Mouse (Mus musculus): ENCODE data around the gene Ptpn13. TPM values are rescaled to one million over a fixed set of nuclear protein-coding genes. Genes with fewer than 3 reads are reported as not detected.

Ptpn13 gene
- polyA plus RNA-seq, 1 experiment from 2014 or later: 5.6 TPM

- DNase-seq (ENCODE audit: low spot score): no peak
These were observed 2.4 kb upstream of the Ptpn13 start for GRCm38 (mm10) chr5:103422609-103423008.

- no peak for DNase-seq (ENCODE audit: low spot score)
These were observed 1.6 kb upstream of the Ptpn13 start for GRCm38 (mm10) chr5:103423305-103423926.

GRCm38 (mm10) chr5:103423927-103424315 lies 1.1 kb upstream of the Ptpn13 start:
- DNase-seq (ENCODE audit: low spot score): no peak

- peak; percentile 5 for DNase-seq (ENCODE audit: low spot score)
These were observed 505 bp downstream of the Ptpn13 start for GRCm38 (mm10) chr5:103425363-103426031.

- no peak for DNase-seq (ENCODE audit: low spot score)
These were observed 1.3 kb downstream of the Ptpn13 start for GRCm38 (mm10) chr5:103426250-103426649.

GRCm38 (mm10) chr5:103430986-103431385 lies 6.0 kb downstream of the Ptpn13 start:
- no peak for DNase-seq (ENCODE audit: low spot score)

GRCm38 (mm10) chr5:103431479-103431878 lies 6.5 kb downstream of the Ptpn13 start:
- DNase-seq (ENCODE audit: low spot score): no peak

- no peak for DNase-seq (ENCODE audit: low spot score)
These were observed 11.3 kb downstream of the Ptpn13 start for GRCm38 (mm10) chr5:103436039-103436944.

GRCm38 (mm10) chr5:103437714-103438113 lies 12.7 kb downstream of the Ptpn13 start:
- no peak for DNase-seq (ENCODE audit: low spot score)

- no peak for DNase-seq (ENCODE audit: low spot score)
These were observed 14.2 kb downstream of the Ptpn13 start for GRCm38 (mm10) chr5:103439171-103439570.

- no peak for DNase-seq (ENCODE audit: low spot score)
These were observed 15.7 kb downstream of the Ptpn13 start for GRCm38 (mm10) chr5:103440418-103441276.

GRCm38 (mm10) chr5:103441706-103442105 lies 16.7 kb downstream of the Ptpn13 start:
- DNase-seq (ENCODE audit: low spot score): no peak

GRCm38 (mm10) chr5:103442269-103442688 lies 17.3 kb downstream of the Ptpn13 start:
- no peak for DNase-seq (ENCODE audit: low spot score)

GRCm38 (mm10) chr5:103442921-103443320 lies 17.9 kb downstream of the Ptpn13 start:
- no peak for DNase-seq (ENCODE audit: low spot score)

- no peak for DNase-seq (ENCODE audit: low spot score)
These were observed 20.4 kb downstream of the Ptpn13 start for GRCm38 (mm10) chr5:103445383-103445782.

- no peak for DNase-seq (ENCODE audit: low spot score)
These were observed 22.9 kb downstream of the Ptpn13 start for GRCm38 (mm10) chr5:103447806-103448416.

GRCm38 (mm10) chr5:103448470-103448869 lies 23.5 kb downstream of the Ptpn13 start:
- no peak for DNase-seq (ENCODE audit: low spot score)

GRCm38 (mm10) chr5:103450663-103451062 lies 25.7 kb downstream of the Ptpn13 start:
- DNase-seq (ENCODE audit: low spot score): no peak

GRCm38 (mm10) chr5:103453361-103454140 lies 28.6 kb downstream of the Ptpn13 start:
- DNase-seq (ENCODE audit: low spot score): no peak

GRCm38 (mm10) chr5:103456794-103457193 lies 31.8 kb downstream of the Ptpn13 start:
- DNase-seq (ENCODE audit: low spot score): no peak
